Mouse (Mus musculus): ENCODE measurements around the gene Cnnm4. TPM values are rescaled to one million over a fixed set of nuclear protein-coding genes. Genes with fewer than 3 reads are reported as not detected.

Cnnm4 gene
- total and polyA plus RNA-seq, 2 experiments = 2.3 to 2.7 TPM

- Histone ChIP-seq H3K4me3 (ENCODE audit: insufficient read depth, low read depth, low read length) (no peak overlapping the region), H3K27me3 (ENCODE audit: control insufficient read depth, insufficient read depth, low read length) (no peaks in the 10 kb centered on the region), H3K9ac (ENCODE audit: low read depth, low read length) (no peak overlapping the region), H3K36me3 (ENCODE audit: control insufficient read depth, insufficient read depth, low read length) (no peaks in the 10 kb centered on the region), H3K27ac (replicated peaks; ENCODE audit: insufficient read depth, low read depth, low read length) (no peak overlapping the region), H3K79me2 (ENCODE audit: control insufficient read depth, insufficient read depth, low read length) (no peaks in the 10 kb centered on the region), H3K4me1 (ENCODE audit: control insufficient read depth, insufficient read depth, low read length) (peaks cover 17% of the 10 kb centered on the region)
- TF ChIP-seq CTCF (IDR thresholded peaks at IDR 0.05; ENCODE audit: low read depth, low read length) = no peak
- TF ChIP-seq POLR2A (IDR thresholded peaks at IDR 0.05; ENCODE audit: extremely low read depth, insufficient read depth, low read length) = no peak
- DNase-seq (ENCODE audit: extremely low read depth, low read depth, low spot score) = peak; percentile 97
- WGBS = 16% methylated on average over 4 of the region's 4 CpGs
Measured at GRCm38 (mm10) chr1:36465641-36466160, 5.7 kb upstream of the Cnnm4 start.

- WGBS = 83% methylated on average over 5 of the region's 5 CpGs
- no peak for TF ChIP-seq CTCF (IDR thresholded peaks at IDR 0.05; ENCODE audit: low read depth, low read length)
- no peak for TF ChIP-seq POLR2A (IDR thresholded peaks at IDR 0.05; ENCODE audit: extremely low read depth, insufficient read depth, low read length)
- no peaks in the 10 kb centered on the region for H3K36me3 ChIP-seq (ENCODE audit: control insufficient read depth, insufficient read depth, low read length)
Measured at GRCm38 (mm10) chr1:36467446-36467845, 4.0 kb upstream of the Cnnm4 start.

GRCm38 (mm10) chr1:36469811-36470444 is 1.5 kb upstream of the Cnnm4 start:
- H3K4me3 ChIP-seq (ENCODE audit: insufficient read depth, low read depth, low read length) = no peak overlapping the region
- 7% methylated on average over 2 of the region's 2 CpGs for WGBS
- H3K79me2 ChIP-seq (ENCODE audit: control insufficient read depth, insufficient read depth, low read length) = no peaks in the 10 kb centered on the region
- H3K36me3 ChIP-seq (ENCODE audit: control insufficient read depth, insufficient read depth, low read length) = no peaks in the 10 kb centered on the region
- no peaks in the 10 kb centered on the region for H3K27me3 ChIP-seq (ENCODE audit: control insufficient read depth, insufficient read depth, low read length)
- peak overlapping the region; percentile 30 for H3K9ac ChIP-seq (ENCODE audit: low read depth, low read length)
- TF ChIP-seq POLR2A (IDR thresholded peaks at IDR 0.05; ENCODE audit: extremely low read depth, insufficient read depth, low read length) (no peak), CTCF (IDR thresholded peaks at IDR 0.05; ENCODE audit: low read depth, low read length) (no peak)
- peak overlapping the region; percentile 94 for H3K27ac ChIP-seq (replicated peaks; ENCODE audit: insufficient read depth, low read depth, low read length)
- peaks cover 30% of the 10 kb centered on the region for H3K4me1 ChIP-seq (ENCODE audit: control insufficient read depth, insufficient read depth, low read length)
- DNase-seq (ENCODE audit: extremely low read depth, low read depth, low spot score) = peak; percentile 90

More at GRCm38 (mm10) chr1:36467446-36467845, 4.0 kb upstream of the Cnnm4 start:
- no peak overlapping the region for H3K4me3 ChIP-seq (ENCODE audit: insufficient read depth, low read depth, low read length)
- no peak overlapping the region for H3K9ac ChIP-seq (ENCODE audit: low read depth, low read length)
- H3K4me1 ChIP-seq (ENCODE audit: control insufficient read depth, insufficient read depth, low read length) = peaks cover 23% of the 10 kb centered on the region
- H3K27ac ChIP-seq (replicated peaks; ENCODE audit: insufficient read depth, low read depth, low read length) = no peak overlapping the region
- no peak for DNase-seq (ENCODE audit: extremely low read depth, low read depth, low spot score)
- H3K27me3 ChIP-seq (ENCODE audit: control insufficient read depth, insufficient read depth, low read length) = no peaks in the 10 kb centered on the region
- H3K79me2 ChIP-seq (ENCODE audit: control insufficient read depth, insufficient read depth, low read length) = no peaks in the 10 kb centered on the region

GRCm38 (mm10) chr1:36472106-36472440 is 653 bp downstream of the Cnnm4 start:
- Histone ChIP-seq H3K27me3 (ENCODE audit: control insufficient read depth, insufficient read depth, low read length) (no peaks in the 10 kb centered on the region), H3K27ac (replicated peaks; ENCODE audit: insufficient read depth, low read depth, low read length) (peak overlapping the region; percentile 1; the same call in 1 of the 2 replicates), H3K9ac (ENCODE audit: low read depth, low read length) (peak overlapping the region; percentile 71), H3K36me3 (ENCODE audit: control insufficient read depth, insufficient read depth, low read length) (no peaks in the 10 kb centered on the region), H3K79me2 (ENCODE audit: control insufficient read depth, insufficient read depth, low read length) (no peaks in the 10 kb centered on the region), H3K4me3 (ENCODE audit: insufficient read depth, low read depth, low read length) (peak overlapping the region; percentile 66), H3K4me1 (ENCODE audit: control insufficient read depth, insufficient read depth, low read length) (peaks cover 36% of the 10 kb centered on the region)
- DNase-seq (ENCODE audit: extremely low read depth, low read depth, low spot score) = no peak
- no peak for TF ChIP-seq CTCF (IDR thresholded peaks at IDR 0.05; ENCODE audit: low read depth, low read length)
- TF ChIP-seq POLR2A (IDR thresholded peaks at IDR 0.05; ENCODE audit: extremely low read depth, insufficient read depth, low read length) = no peak
- WGBS = 25% methylated on average over 18 of the region's 18 CpGs

GRCm38 (mm10) chr1:36473211-36473780 is 1.9 kb downstream of the Cnnm4 start:
- Histone ChIP-seq H3K36me3 (ENCODE audit: control insufficient read depth, insufficient read depth, low read length) (no peaks in the 10 kb centered on the region), H3K79me2 (ENCODE audit: control insufficient read depth, insufficient read depth, low read length) (no peaks in the 10 kb centered on the region), H3K27ac (replicated peaks; ENCODE audit: insufficient read depth, low read depth, low read length) (no peak overlapping the region), H3K4me3 (ENCODE audit: insufficient read depth, low read depth, low read length) (no peak overlapping the region), H3K4me1 (ENCODE audit: control insufficient read depth, insufficient read depth, low read length) (peaks cover 41% of the 10 kb centered on the region), H3K9ac (ENCODE audit: low read depth, low read length) (no peak overlapping the region), H3K27me3 (ENCODE audit: control insufficient read depth, insufficient read depth, low read length) (no peaks in the 10 kb centered on the region)
- no peak for TF ChIP-seq CTCF (IDR thresholded peaks at IDR 0.05; ENCODE audit: low read depth, low read length)
- 0 out of 2 replicates have a peak, but pooled peaks have one; percentile 5 for TF ChIP-seq POLR2A (IDR thresholded peaks at IDR 0.05; ENCODE audit: extremely low read depth, insufficient read depth, low read length)
- DNase-seq (ENCODE audit: extremely low read depth, low read depth, low spot score) = no peak
- 89% methylated on average over 10 of the region's 10 CpGs for WGBS

GRCm38 (mm10) chr1:36474646-36475045 is 3.2 kb downstream of the Cnnm4 start:
- Histone ChIP-seq H3K9ac (ENCODE audit: low read depth, low read length) (no peak overlapping the region), H3K4me3 (ENCODE audit: insufficient read depth, low read depth, low read length) (no peak overlapping the region), H3K27ac (replicated peaks; ENCODE audit: insufficient read depth, low read depth, low read length) (no peak overlapping the region), H3K27me3 (ENCODE audit: control insufficient read depth, insufficient read depth, low read length) (no peaks in the 10 kb centered on the region), H3K36me3 (ENCODE audit: control insufficient read depth, insufficient read depth, low read length) (no peaks in the 10 kb centered on the region), H3K4me1 (ENCODE audit: control insufficient read depth, insufficient read depth, low read length) (peaks cover 41% of the 10 kb centered on the region), H3K79me2 (ENCODE audit: control insufficient read depth, insufficient read depth, low read length) (no peaks in the 10 kb centered on the region)
- peak; percentile 68 for DNase-seq (ENCODE audit: extremely low read depth, low read depth, low spot score)
- TF ChIP-seq POLR2A (IDR thresholded peaks at IDR 0.05; ENCODE audit: extremely low read depth, insufficient read depth, low read length) (no peak), CTCF (IDR thresholded peaks at IDR 0.05; ENCODE audit: low read depth, low read length) (no peak)
- 76% methylated on average over 3 of the region's 3 CpGs for WGBS

Data from liver, adult 2 months (tissue).